Mouse (Mus musculus) liver, embryonic 11.5 days (tissue): ENCODE data around the gene Taz. TPM values are rescaled to one million over a fixed set of nuclear protein-coding genes. Genes with fewer than 3 reads are reported as not detected.

ENCODE experiments used
- ATAC-seq: fragments of 200-750 bp; cut with Nextera tagmentation; replicated peaks from 2 replicates; pipeline ENCODE4 v1.8.0; 2017; ENCODE audit warnings: moderate number of reproducible peaks, mild to moderate bottlenecking, moderate TSS enrichment, moderate library complexity; ENCODE audit not compliant: low FRiP score
- DNase-seq: peaks from one replicate; pipeline ENCODE4 v3.0.0-alpha.2; 2017; ENCODE audit warnings: low spot score
- H3K27ac ChIP-seq: fragments of 300-500 bp; sonication (generic); 2 replicates; pipeline ENCODE4 v1.5.1; 2014; ENCODE audit warnings: mild to moderate bottlenecking, low read depth, low read length, control low read depth
- H3K27me3 ChIP-seq: fragments of 300-500 bp; sonication (generic); replicated peaks from 2 replicates; pipeline ENCODE4 v1.6.1; 2014; ENCODE audit warnings: low read length, mixed read lengths; ENCODE audit not compliant: control insufficient read depth, insufficient read depth
- H3K36me3 ChIP-seq: fragments of 300-500 bp; sonication (generic); 2 replicates; pipeline ENCODE4 v1.6.1; 2014; ENCODE audit warnings: mild to moderate bottlenecking, low read length, moderate library complexity, mixed read lengths; ENCODE audit not compliant: control insufficient read depth, insufficient read depth
- H3K4me1 ChIP-seq: fragments of 300-500 bp; sonication (generic); replicated peaks from 2 replicates; pipeline ENCODE4 v1.6.1; 2014; ENCODE audit warnings: low read length, mixed read lengths; ENCODE audit not compliant: control insufficient read depth, insufficient read depth
- H3K4me2 ChIP-seq: fragments of 300-500 bp; sonication (generic); 2 replicates; pipeline ENCODE4 v1.6.1; 2014; ENCODE audit warnings: mild to moderate bottlenecking, control low read depth, moderate library complexity
- H3K4me3 ChIP-seq: fragments of 300-500 bp; sonication (generic); 2 replicates; pipeline ENCODE4 v1.5.1; 2014; ENCODE audit warnings: low read depth, low read length, control low read depth
- H3K9ac ChIP-seq: fragments of 300-500 bp; sonication (generic); 2 replicates; pipeline ENCODE4 v1.6.1; 2014; ENCODE audit warnings: low read depth, low read length, control low read depth
- H3K9me3 ChIP-seq: fragments of 300-500 bp; sonication (generic); 2 replicates; pipeline ENCODE4 v1.6.1; 2016; ENCODE audit warnings: low read length, inconsistent platforms, mixed read lengths; ENCODE audit not compliant: control insufficient read depth
- WGBS: fragments of 180-500 bp; shearing (Covaris S2); extraction: QIAGEN DNeasy Blood & Tissue Kit; methylation state at CpG from one replicate; pipeline ENCODE4 v1.1.7; 2014; 5-methylcytosine and 5-hydroxymethylcytosine counted together
- polyA plus RNA-seq: library from polyadenylated mRNA; unstranded; fragments of >200 nt; fragmentation: Nextera tagmentation; extraction: Ambion mirVana; gene quantifications from 2 replicates; pipeline ENCODE4 v1.2.1, GENCODE M21; 2014

The Taz gene
- 48.5 and 49.8 TPM in 2 replicates for polyA plus RNA-seq

DNA sequence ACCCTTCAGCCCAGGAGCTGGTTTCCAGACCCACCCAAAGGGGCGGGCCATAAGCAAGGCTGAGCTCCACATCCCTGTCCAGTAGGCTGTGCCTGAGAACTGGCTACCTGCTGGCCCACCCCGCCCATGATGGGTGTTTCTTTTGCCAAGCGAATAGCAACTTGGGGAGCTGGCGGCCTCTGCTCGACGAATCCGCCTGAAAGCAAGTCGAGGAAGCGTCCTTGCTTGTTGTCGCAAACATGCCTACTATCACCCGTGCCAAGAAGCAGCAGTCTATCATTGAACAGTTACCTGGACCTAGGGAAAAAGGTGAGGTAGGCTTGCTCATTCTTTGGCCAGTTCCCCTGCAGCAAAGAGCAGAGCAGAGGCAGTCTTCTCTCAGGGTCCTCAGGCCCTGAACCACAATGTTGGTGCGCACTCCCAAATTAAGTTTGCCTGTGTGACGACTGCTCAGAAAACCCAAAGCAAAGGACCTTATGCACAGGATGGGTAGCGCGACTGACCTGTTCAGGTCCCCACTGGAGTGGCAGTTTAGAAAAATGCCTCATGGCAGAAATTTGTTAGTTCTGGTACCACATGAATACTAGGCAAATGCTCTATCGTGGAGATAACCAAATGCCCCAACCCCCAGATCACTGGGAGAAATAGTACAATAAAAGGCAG is at the start of gene Taz, which contains the start of gene Dnase1l1:
TSS of gene Taz (plus strand) at position 181 of the 663 bp plus-strand sequence.
TSS of gene Dnase1l1 (minus strand) at position 606 of the 663 bp plus-strand sequence.
- WGBS = 12% methylated on average over 15 of the region's 16 CpGs
- Histone ChIP-seq H3K9me3 (no peaks in the 10 kb centered on the region), H3K4me1 (0 out of 2 replicates have a peak, but pooled peaks cover 3% of the 10 kb centered on the region), H3K9ac (peak within 1 kb of the TSS; percentile 73), H3K4me3 (peak within 1 kb of the TSS; percentile 71), H3K27me3 (no peaks in the 10 kb centered on the region), H3K36me3 (no peaks in the 10 kb centered on the region), H3K27ac (peak within 1 kb of the TSS; percentile 93), H3K4me2 (peak within 1 kb of the TSS; percentile 87)
- DNase-seq (peak; percentile 64), ATAC-seq (peak; percentile 95)

- no peak for DNase-seq
- H3K36me3 ChIP-seq = peaks cover 20% of the 10 kb centered on the region; the same call in 1 of the 2 replicates
- WGBS = 91% methylated on average over 5 of the region's 5 CpGs
Observed at GRCm38 (mm10) chrX:74233196-74233595, 48.5 kb upstream of the Taz start.

DNA sequence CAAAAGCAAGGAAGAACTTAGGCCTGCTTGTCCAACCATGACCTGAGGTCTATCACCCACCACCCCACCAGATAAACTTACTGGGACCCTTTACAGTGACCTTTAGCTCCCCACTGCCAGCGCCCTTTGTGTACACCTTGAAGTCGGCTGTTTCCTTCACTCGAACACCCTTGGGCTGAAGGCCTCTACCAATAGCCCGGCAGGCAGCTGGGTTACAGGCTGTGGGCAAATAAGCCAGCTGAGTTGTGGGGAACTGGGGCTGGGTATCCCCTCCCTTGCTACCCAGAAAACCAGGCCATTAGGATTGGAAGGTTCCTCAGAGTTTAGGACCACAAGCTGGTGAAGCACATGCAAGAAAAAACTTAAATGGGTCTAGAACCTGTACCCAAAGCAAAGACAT is 41.4 kb upstream of the Taz start:
- Histone ChIP-seq H3K27ac (no peak overlapping the region), H3K4me3 (no peak overlapping the region), H3K4me2 (no peak overlapping the region), H3K27me3 (no peaks in the 10 kb centered on the region), H3K9me3 (no peaks in the 10 kb centered on the region), H3K36me3 (peaks cover 16% of the 10 kb centered on the region), H3K9ac (no peak overlapping the region), H3K4me1 (peaks cover 5% of the 10 kb centered on the region; the same call in 1 of the 2 replicates)
- ATAC-seq (no peak), DNase-seq (no peak)
- 90% methylated on average over 4 of the region's 4 CpGs for WGBS

More at GRCm38 (mm10) chrX:74233196-74233595, 48.5 kb upstream of the Taz start:
- no peak overlapping the region for H3K27ac ChIP-seq
- H3K9me3 ChIP-seq = no peaks in the 10 kb centered on the region
- H3K4me3 ChIP-seq = no peak overlapping the region
- H3K9ac ChIP-seq = no peak overlapping the region
- ATAC-seq = no peak
- no peak overlapping the region for H3K4me2 ChIP-seq
- no peaks in the 10 kb centered on the region for H3K4me1 ChIP-seq
- H3K27me3 ChIP-seq = no peaks in the 10 kb centered on the region

DNA sequence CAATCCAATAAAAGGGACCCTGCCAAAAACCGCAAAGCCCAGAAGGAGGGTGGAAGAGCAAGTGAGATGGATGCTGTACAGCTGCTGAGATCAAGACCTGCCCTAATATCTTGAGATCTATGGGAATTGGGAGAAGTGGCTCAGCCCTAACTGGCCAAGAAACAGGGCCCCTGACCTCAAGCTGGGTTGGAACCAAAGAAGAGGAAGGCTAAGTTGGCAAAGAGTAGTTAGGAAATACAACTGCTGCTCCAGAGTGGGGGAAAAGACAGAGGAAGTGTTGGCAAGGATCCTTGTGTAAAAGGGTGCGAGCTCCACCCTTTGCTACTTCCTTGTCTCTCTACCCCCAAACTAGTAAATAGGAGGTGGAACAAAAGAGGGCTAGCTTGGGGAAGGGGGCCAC is 38.3 kb upstream of the Taz start:
- H3K27me3 ChIP-seq = no peaks in the 10 kb centered on the region
- peak overlapping the region; percentile 60; the same call in 1 of the 2 replicates for H3K4me3 ChIP-seq
- H3K9ac ChIP-seq = peak overlapping the region; percentile 30; the same call in 1 of the 2 replicates
- peaks cover 5% of the 10 kb centered on the region; the same call in 1 of the 2 replicates for H3K4me1 ChIP-seq
- DNase-seq (no peak), ATAC-seq (no peak)
- WGBS = 71% methylated on average over 2 of the region's 2 CpGs
- H3K9me3 ChIP-seq = no peaks in the 10 kb centered on the region
- peak overlapping the region; percentile 66 for H3K4me2 ChIP-seq
- peaks cover 9% of the 10 kb centered on the region for H3K36me3 ChIP-seq
- H3K27ac ChIP-seq = no peak overlapping the region

GRCm38 (mm10) chrX:74243807-74244206 is 37.9 kb upstream of the Taz start:
- H3K9ac ChIP-seq = peak overlapping the region; percentile 30; the same call in 1 of the 2 replicates
- H3K27me3 ChIP-seq = no peaks in the 10 kb centered on the region
- no peak overlapping the region for H3K27ac ChIP-seq
- peaks cover 5% of the 10 kb centered on the region; the same call in 1 of the 2 replicates for H3K4me1 ChIP-seq
- 40% methylated on average over 3 of the region's 3 CpGs for WGBS
- peak overlapping the region; percentile 60 for H3K4me3 ChIP-seq
- no peak for DNase-seq
- H3K9me3 ChIP-seq = no peaks in the 10 kb centered on the region
- peaks cover 9% of the 10 kb centered on the region for H3K36me3 ChIP-seq
- ATAC-seq = peak; percentile 70
- peak overlapping the region; percentile 66 for H3K4me2 ChIP-seq

GRCm38 (mm10) chrX:74244614-74245083 is 37.1 kb upstream of the Taz start:
- Histone ChIP-seq H3K27ac (peak overlapping the region; percentile 78; the same call in 1 of the 2 replicates), H3K27me3 (no peaks in the 10 kb centered on the region), H3K4me1 (peaks cover 5% of the 10 kb centered on the region; the same call in 1 of the 2 replicates), H3K4me2 (peak overlapping the region; percentile 66), H3K36me3 (peaks cover 9% of the 10 kb centered on the region), H3K9me3 (no peaks in the 10 kb centered on the region), H3K4me3 (peak overlapping the region; percentile 60), H3K9ac (peak overlapping the region; percentile 69; the same call in 1 of the 2 replicates)
- ATAC-seq (no peak), DNase-seq (no peak)
- 24% methylated on average over 3 of the region's 3 CpGs for WGBS

DNA sequence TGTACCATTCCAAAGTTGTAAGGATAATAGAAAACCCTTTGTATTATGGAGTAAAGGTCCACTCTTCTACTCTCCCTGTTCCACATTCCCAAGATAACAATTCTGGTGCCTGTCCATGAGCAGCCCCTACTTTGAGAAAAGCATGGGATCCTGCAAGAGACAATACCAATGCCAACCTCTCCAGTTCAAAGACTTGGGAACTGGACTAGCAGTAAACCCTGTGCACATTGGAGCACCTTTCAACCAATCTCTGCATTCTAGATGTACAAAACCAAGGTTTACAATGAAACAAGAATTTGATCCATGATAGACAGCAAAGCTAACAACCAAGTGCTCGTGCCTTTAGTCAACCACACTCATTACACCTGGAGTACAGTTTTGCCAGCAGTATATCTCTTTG is 36.6 kb upstream of the Taz start:
- no peaks in the 10 kb centered on the region for H3K9me3 ChIP-seq
- H3K4me1 ChIP-seq = peaks cover 5% of the 10 kb centered on the region; the same call in 1 of the 2 replicates
- H3K27ac ChIP-seq = peak overlapping the region; percentile 78
- H3K36me3 ChIP-seq = peaks cover 7% of the 10 kb centered on the region
- no peak for ATAC-seq
- peak overlapping the region; percentile 66 for H3K4me2 ChIP-seq
- no peak for DNase-seq
- H3K27me3 ChIP-seq = no peaks in the 10 kb centered on the region
- 32% methylated on average over 1 of the region's 1 CpGs for WGBS
- peak overlapping the region; percentile 69 for H3K9ac ChIP-seq
- H3K4me3 ChIP-seq = peak overlapping the region; percentile 60

- 18% methylated on average over 21 of the region's 21 CpGs for WGBS
- DNase-seq (peak; percentile 67), ATAC-seq (peak; percentile 56)
- Histone ChIP-seq H3K4me3 (peak overlapping the region; percentile 60), H3K4me2 (peak overlapping the region; percentile 66), H3K9me3 (no peaks in the 10 kb centered on the region), H3K27me3 (no peaks in the 10 kb centered on the region), H3K4me1 (peaks cover 5% of the 10 kb centered on the region; the same call in 1 of the 2 replicates), H3K27ac (peak overlapping the region; percentile 78), H3K36me3 (peaks cover 7% of the 10 kb centered on the region), H3K9ac (peak overlapping the region; percentile 69)
Observed at GRCm38 (mm10) chrX:74245687-74246086, 36.0 kb upstream of the Taz start.
